Mouse (Mus musculus): ENCODE results near the gene Mkrn1. TPM values are rescaled to one million over a fixed set of nuclear protein-coding genes. Genes with fewer than 3 reads are reported as not detected.
"Not testable (repeated sequence)": the region's sequence is repeated elsewhere in the genome, so short reads cannot be mapped to it uniquely, and the experiment has no call there.

Gene Mkrn1
- polyA plus RNA-seq, 1 experiment from 2014 or later, result 65.2 TPM

- Histone ChIP-seq H3K36me3 (replicated peaks) (no peaks in the 10 kb centered on the region), H3K4me1 (peaks cover 18% of the 10 kb centered on the region), H3K4me3 (no peak overlapping the region), H3K27ac (no peak overlapping the region), H3K27me3 (ENCODE audit: poor library complexity, severe bottlenecking) (0 out of 2 replicates have a peak, but pooled peaks cover 5% of the 10 kb centered on the region), H3K9me3 (no peaks in the 10 kb centered on the region)
- DNase-seq (ENCODE audit: extremely low spot score, low spot score), result no peak
These were observed 22.6 kb upstream of the Mkrn1 start for GRCm38 (mm10) chr6:39442786-39443287.

DNA sequence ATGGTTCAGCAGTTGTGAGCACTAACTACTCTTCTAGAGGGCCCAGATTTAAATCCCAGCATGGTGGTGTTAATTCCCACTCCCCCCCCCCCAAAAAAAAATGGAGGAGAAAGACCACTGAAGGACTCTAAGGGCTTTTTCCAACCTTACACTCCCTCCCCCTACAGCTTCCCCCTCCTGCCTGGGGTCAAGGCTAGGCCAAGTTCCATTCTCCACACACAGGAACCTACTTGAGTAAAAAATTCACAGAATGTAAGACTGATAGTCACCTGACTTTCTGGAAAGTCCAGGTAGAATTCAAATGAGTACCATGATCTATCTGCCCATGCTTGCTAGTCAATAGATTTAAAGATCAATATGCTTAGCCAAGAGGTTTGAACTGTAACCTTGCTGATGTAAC is 19.9 kb upstream of the Mkrn1 start:
- DNase-seq (ENCODE audit: extremely low spot score, low spot score), result no peak
- Histone ChIP-seq H3K27ac (no peak overlapping the region), H3K4me3 (no peak overlapping the region), H3K36me3 (replicated peaks) (no peaks in the 10 kb centered on the region), H3K27me3 (ENCODE audit: poor library complexity, severe bottlenecking) (0 out of 2 replicates have a peak, but pooled peaks cover 3% of the 10 kb centered on the region), H3K4me1 (peaks cover 7% of the 10 kb centered on the region), H3K9me3 (no peaks in the 10 kb centered on the region)

DNA sequence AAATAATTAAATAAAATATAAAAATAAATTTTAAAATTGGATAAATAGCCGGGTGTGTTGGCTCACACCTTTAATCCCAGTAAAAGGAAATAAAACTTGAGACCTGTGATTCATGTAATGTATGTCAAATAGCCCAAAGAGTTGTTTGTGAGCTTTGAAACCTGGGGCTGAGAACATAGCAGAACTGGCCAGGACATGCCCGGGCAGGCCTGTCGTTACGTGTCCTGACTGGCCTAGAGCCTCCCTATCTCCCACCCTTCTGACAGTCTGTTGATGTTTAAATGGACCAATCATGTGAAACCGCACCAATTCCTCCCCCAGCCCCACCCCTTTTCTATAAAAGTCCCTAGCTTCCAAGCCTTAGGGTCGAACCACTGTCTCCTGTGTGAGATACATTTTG is 17.3 kb upstream of the Mkrn1 start:
- not testable (repeated sequence) for DNase-seq (ENCODE audit: extremely low spot score, low spot score); H3K4me3 ChIP-seq; H3K27ac ChIP-seq; H3K9me3 ChIP-seq; H3K36me3 ChIP-seq (replicated peaks); H3K27me3 ChIP-seq (ENCODE audit: poor library complexity, severe bottlenecking)
- H3K4me1 ChIP-seq, result peaks cover 15% of the 10 kb centered on the region
- 93% methylated on average over 6 of the region's 6 CpGs for WGBS

DNA sequence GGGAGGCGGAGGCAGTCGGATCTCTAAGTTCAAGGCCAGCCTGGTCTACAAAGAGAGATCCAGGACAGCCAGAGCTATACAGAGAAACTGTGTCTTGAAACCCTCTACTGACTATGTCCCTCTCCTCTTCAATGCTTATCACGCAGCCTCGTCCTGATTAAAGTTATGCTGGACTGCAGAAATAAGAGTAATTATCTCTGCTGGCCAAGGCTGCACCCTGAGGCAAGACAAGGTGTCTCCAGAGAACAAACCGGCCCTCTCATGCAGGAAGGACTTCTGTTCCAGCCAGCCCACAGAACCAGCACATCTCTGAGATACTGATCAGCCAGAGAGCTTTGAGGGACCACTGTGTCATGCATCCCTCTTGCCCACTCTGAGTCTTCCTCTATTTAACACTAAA is 15.6 kb upstream of the Mkrn1 start:
- Histone ChIP-seq H3K36me3 (replicated peaks) (no peaks in the 10 kb centered on the region), H3K27me3 (ENCODE audit: poor library complexity, severe bottlenecking) (0 out of 2 replicates have a peak, but pooled peaks cover 3% of the 10 kb centered on the region), H3K27ac (peak overlapping the region; percentile 60; the same call in 1 of the 2 replicates), H3K4me1 (peaks cover 15% of the 10 kb centered on the region), H3K4me3 (no peak overlapping the region), H3K9me3 (no peaks in the 10 kb centered on the region)
- DNase-seq (ENCODE audit: extremely low spot score, low spot score), result no peak
- WGBS, result 88% methylated on average over 5 of the region's 5 CpGs

DNA sequence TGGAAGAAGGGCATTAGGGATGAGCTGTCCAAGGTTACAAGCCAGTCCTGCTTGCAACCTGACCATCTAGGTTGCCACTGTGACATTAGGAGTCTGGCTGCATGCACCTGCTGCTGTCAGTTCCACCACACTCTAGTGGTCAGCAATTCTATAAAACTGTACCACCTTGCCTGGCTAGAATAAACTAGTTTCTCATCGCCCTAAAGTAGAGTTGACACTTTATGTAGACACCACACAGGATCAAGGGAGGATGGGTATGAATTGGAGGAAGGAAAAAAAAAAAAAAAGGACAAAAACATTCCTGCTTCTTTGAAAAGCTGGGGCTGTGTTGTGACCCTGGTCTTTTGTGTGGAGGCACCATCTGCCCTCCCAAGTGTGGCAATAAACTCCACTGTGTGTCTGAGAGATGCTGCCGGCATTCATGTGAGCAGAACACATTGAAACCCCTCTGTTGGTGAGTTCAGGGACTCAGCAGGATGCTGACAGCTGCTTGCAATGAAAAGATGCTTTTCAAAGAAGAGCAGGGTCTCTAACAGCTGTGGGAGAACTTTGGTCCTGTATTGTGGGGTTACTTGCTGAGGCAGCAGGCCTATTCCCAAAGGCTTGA is 14.7 kb upstream of the Mkrn1 start:
- H3K36me3 ChIP-seq (replicated peaks), result no peaks in the 10 kb centered on the region
- DNase-seq (ENCODE audit: extremely low spot score, low spot score), result peak; percentile 45
- H3K27me3 ChIP-seq (ENCODE audit: poor library complexity, severe bottlenecking), result 0 out of 2 replicates have a peak, but pooled peaks cover 3% of the 10 kb centered on the region
- no peak overlapping the region for H3K4me3 ChIP-seq
- H3K9me3 ChIP-seq, result no peaks in the 10 kb centered on the region
- WGBS, result 42% methylated on average over 2 of the region's 2 CpGs
- peak overlapping the region; percentile 72 for H3K27ac ChIP-seq
- H3K4me1 ChIP-seq, result peaks cover 15% of the 10 kb centered on the region

DNA sequence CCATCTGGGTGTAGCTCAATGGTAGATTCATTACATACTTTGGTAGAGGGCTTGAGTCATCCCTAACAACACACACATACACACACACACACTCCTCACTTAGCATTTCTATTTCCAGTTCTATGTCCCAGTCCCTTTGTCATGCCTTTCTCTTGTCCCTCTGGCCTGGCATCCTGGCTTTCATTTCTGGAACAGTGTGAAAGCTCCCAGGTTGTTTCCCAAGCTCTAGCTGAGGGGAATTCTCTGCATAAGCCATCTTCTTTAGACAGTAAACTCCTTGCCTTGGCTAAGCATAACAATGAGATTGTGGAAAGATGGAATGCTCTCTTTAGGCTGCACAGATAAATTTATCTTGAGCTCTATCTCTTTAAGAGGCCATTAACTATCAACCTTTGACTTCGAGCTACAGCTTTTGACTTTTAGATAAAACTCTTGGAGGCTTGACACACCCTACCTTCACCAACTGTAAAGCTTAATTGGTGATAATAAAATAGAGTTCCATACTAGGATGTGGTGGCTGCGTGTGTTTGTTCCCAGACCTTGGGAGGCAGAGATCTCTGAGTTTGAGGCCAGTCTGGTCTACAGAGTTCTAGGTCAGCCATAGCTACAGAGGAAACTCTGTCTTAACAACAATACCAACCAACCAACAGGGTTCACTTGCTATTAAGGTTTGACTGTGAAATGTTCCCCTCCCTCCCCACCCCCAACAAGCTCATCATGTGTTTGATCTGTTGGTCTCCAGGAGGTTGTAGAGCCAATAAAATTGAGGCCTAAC is 14.0 kb upstream of the Mkrn1 start:
- Histone ChIP-seq H3K27ac (peak overlapping the region; percentile 72), H3K36me3 (replicated peaks) (no peaks in the 10 kb centered on the region), H3K27me3 (ENCODE audit: poor library complexity, severe bottlenecking) (0 out of 2 replicates have a peak, but pooled peaks cover 2% of the 10 kb centered on the region), H3K9me3 (no peaks in the 10 kb centered on the region), H3K4me3 (no peak overlapping the region), H3K4me1 (peaks cover 15% of the 10 kb centered on the region)
- DNase-seq (ENCODE audit: extremely low spot score, low spot score), result no peak
- 88% methylated on average over 2 of the region's 2 CpGs for WGBS

DNA sequence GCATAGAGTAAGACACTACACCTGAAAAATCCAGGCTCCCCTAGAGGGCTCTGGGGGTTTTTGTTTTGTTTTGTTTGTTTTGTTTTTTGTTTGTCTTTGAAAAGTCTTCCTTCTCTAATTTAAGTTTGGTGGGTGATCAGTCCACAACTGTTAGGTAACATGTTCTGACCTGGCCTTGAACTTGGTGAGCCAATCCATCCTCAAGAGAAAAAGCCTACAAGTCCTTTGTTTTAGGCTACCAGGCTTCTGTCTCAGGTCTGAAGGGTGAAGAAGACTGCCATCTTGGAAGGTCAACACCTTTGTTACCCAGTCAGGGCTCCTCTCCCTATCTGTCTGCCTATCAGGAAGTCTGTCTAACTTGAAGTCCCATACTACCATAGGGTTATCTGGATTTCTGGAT is 13.4 kb upstream of the Mkrn1 start:
- H3K4me3 ChIP-seq, result no peak overlapping the region
- H3K27ac ChIP-seq, result no peak overlapping the region

GRCm38 (mm10) chr6:39433174-39433573 is 12.9 kb upstream of the Mkrn1 start:
- Histone ChIP-seq H3K36me3 (replicated peaks) (no peaks in the 10 kb centered on the region), H3K27me3 (ENCODE audit: poor library complexity, severe bottlenecking) (no peaks in the 10 kb centered on the region), H3K9me3 (no peaks in the 10 kb centered on the region), H3K4me3 (no peak overlapping the region), H3K27ac (no peak overlapping the region), H3K4me1 (peaks cover 15% of the 10 kb centered on the region)
- DNase-seq (ENCODE audit: extremely low spot score, low spot score), result no peak
- WGBS, result 79% methylated on average over 4 of the region's 4 CpGs

More for the DNA sequence above, 13.4 kb upstream of the Mkrn1 start:
- Histone ChIP-seq H3K27me3 (ENCODE audit: poor library complexity, severe bottlenecking) (no peaks in the 10 kb centered on the region), H3K36me3 (replicated peaks) (no peaks in the 10 kb centered on the region), H3K9me3 (no peaks in the 10 kb centered on the region), H3K4me1 (peaks cover 15% of the 10 kb centered on the region)
- no peak for DNase-seq (ENCODE audit: extremely low spot score, low spot score)

- H3K4me1 ChIP-seq, result peaks cover 13% of the 10 kb centered on the region
- no peak for DNase-seq (ENCODE audit: extremely low spot score, low spot score)
- 77% methylated on average over 11 of the region's 11 CpGs for WGBS
- H3K27ac ChIP-seq, result no peak overlapping the region
- no peak overlapping the region for H3K4me3 ChIP-seq
- no peaks in the 10 kb centered on the region for H3K36me3 ChIP-seq (replicated peaks)
- H3K27me3 ChIP-seq (ENCODE audit: poor library complexity, severe bottlenecking), result no peaks in the 10 kb centered on the region
- H3K9me3 ChIP-seq, result no peaks in the 10 kb centered on the region
These were observed 10.5 kb upstream of the Mkrn1 start for GRCm38 (mm10) chr6:39430722-39431121.

- Histone ChIP-seq H3K27me3 (ENCODE audit: poor library complexity, severe bottlenecking) (no peaks in the 10 kb centered on the region), H3K4me3 (no peak overlapping the region), H3K4me1 (no peaks in the 10 kb centered on the region), H3K9me3 (no peaks in the 10 kb centered on the region), H3K27ac (no peak overlapping the region), H3K36me3 (replicated peaks) (no peaks in the 10 kb centered on the region)
- DNase-seq (ENCODE audit: extremely low spot score, low spot score), result no peak
- 88% methylated on average over 6 of the region's 6 CpGs for WGBS
These were observed 8.9 kb upstream of the Mkrn1 start for GRCm38 (mm10) chr6:39429007-39429788.

DNA sequence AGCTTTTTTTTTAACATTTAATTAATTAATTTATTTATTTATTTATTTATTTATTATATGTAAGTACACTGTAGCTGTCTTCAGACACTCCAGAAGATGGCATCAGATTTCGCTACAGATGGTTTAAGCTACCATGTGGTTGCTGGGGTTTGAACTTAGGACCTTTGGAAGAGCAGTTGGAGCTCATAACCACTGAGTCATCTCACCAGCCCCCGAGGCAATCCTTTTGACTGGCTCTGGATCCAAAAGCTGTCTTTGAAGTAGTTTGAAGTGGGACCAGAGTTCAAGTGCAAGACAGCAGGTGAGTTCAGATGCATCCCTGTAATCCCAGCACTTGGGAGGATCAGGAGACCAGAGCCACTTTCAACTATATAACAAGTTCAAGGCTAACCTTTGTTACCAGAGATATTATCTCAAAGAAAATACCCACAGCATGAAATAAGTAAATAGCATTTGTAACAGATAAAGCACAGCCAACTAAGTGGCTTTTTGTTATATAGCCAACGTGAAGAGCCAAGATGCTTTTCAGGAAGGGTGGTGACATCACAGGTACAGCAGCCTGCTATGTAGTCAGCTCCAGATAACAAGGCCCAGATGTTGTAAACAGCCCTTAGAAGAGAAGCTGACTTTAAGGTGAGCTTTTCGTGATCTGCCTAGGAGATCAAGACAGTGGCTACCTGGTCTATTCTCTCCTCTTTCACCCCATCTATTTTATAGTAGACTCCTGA is 7.2 kb upstream of the Mkrn1 start:
- H3K4me3 ChIP-seq, result no peak overlapping the region
- WGBS, result 81% methylated on average over 4 of the region's 4 CpGs
- DNase-seq (ENCODE audit: extremely low spot score, low spot score), result no peak
- H3K27ac ChIP-seq, result no peak overlapping the region
- no peaks in the 10 kb centered on the region for H3K4me1 ChIP-seq
- H3K27me3 ChIP-seq (ENCODE audit: poor library complexity, severe bottlenecking), result peaks cover 7% of the 10 kb centered on the region
- H3K36me3 ChIP-seq (replicated peaks), result no peaks in the 10 kb centered on the region
- no peaks in the 10 kb centered on the region for H3K9me3 ChIP-seq

DNA sequence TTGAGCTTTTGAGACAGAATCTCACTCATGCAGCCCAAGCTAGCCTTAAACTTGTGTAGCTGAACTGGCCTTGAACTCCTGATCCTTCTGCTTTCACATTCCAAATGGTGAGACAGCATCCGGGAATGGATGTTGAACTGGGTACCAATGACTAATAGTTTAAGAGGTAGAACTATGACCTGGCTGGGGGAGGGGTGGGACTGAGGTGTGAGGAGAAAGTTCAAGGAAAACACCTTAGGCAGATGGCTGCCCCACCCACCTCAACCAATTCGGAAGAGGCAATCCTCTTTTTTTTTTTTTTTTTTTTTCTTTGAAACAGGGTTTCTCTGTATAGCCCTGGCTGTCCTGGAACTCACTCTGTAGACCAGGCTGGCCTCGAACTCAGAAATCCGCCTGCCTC is 6.5 kb upstream of the Mkrn1 start:
- Histone ChIP-seq H3K4me3 (no peak overlapping the region), H3K27ac (no peak overlapping the region), H3K27me3 (ENCODE audit: poor library complexity, severe bottlenecking) (peaks cover 11% of the 10 kb centered on the region), H3K36me3 (replicated peaks) (no peaks in the 10 kb centered on the region), H3K9me3 (no peaks in the 10 kb centered on the region), H3K4me1 (no peaks in the 10 kb centered on the region)
- WGBS, result 90% methylated on average over 4 of the region's 4 CpGs
- DNase-seq (ENCODE audit: extremely low spot score, low spot score), result no peak

All from forebrain, embryonic 10.5 days (tissue).